Comparison of ENCODE assay signal across 8 mouse cellular contexts in genomic region chr13:12257391-12258380, GRCm38 (mm10). TPM values are rescaled to one million over a fixed set of nuclear protein-coding genes. Genes with fewer than 3 reads are reported as not detected.
A peak's percentile ranks its signal among the peaks of the same experiment; 100 is the strongest.
DNase-seq lines count a peak whose midpoint lies in the region; ATAC-seq lines count a peak whose summit lies in the region.

TSS of gene Mtr (minus strand) at chr13:12258113.

- H3K9me3 ChIP-seq in heart, embryonic 10.5 days, result 0 out of 2 replicates have a peak, but pooled peaks cover 3% of the 10 kb centered on the region
- no peaks in the 10 kb centered on the region for H3K9me3 ChIP-seq in kidney, embryonic 15.5 days (replicated peaks)

- peak within 1 kb of the TSS; percentile 81 for H3K4me3 ChIP-seq in heart, embryonic 10.5 days
- peak within 1 kb of the TSS; percentile 70 for H3K4me3 ChIP-seq in kidney, embryonic 15.5 days (replicated peaks)

- H3K36me3 ChIP-seq in heart, embryonic 10.5 days, result peaks cover 5% of the 10 kb centered on the region; the same call in 1 of the 2 replicates
- H3K36me3 ChIP-seq in kidney, embryonic 15.5 days, result peaks cover 18% of the 10 kb centered on the region

- DNase-seq in B cell, adult 2 months, result peak; percentile 87 to 90
- peak; percentile 98 for DNase-seq in brain, adult 2 months (ENCODE audit: low read depth, low spot score)
- DNase-seq in heart, embryonic 10.5 days (ENCODE audit: low spot score), result peak; percentile 98
- peak; percentile 97 for DNase-seq in liver
- peak; percentile 95 to 96 for DNase-seq in spleen, postnatal 4 days (ENCODE audit: low spot score in 2 of 2)

- H3K27ac ChIP-seq in heart, embryonic 10.5 days, result peak within 1 kb of the TSS; percentile 92
- peak within 1 kb of the TSS; percentile 92 for H3K27ac ChIP-seq in kidney, embryonic 15.5 days

- H3K9ac ChIP-seq in kidney, embryonic 15.5 days, result peak within 1 kb of the TSS; percentile 78

- H3K4me1 ChIP-seq in heart, embryonic 10.5 days, result peaks cover 19% of the 10 kb centered on the region
- peaks cover 15% of the 10 kb centered on the region for H3K4me1 ChIP-seq in kidney, embryonic 15.5 days

- H3K4me2 ChIP-seq in kidney, embryonic 15.5 days, result peak within 1 kb of the TSS; percentile 67

- ATAC-seq in erythroblast, adult 5-6 weeks (replicated peaks; ENCODE audit: low FRiP score, poor library complexity, severe bottlenecking), result peak; percentile 97
- ATAC-seq in kidney, embryonic 15.5 days (replicated peaks; ENCODE audit: low FRiP score), result peak; percentile 100
- peak; percentile 98 for ATAC-seq in monocyte, adult 5-6 weeks (replicated peaks; ENCODE audit: insufficient number of reproducible peaks, low FRiP score, low TSS enrichment, poor library complexity, severe bottlenecking)

- whole genome bisulfite sequencing in heart, embryonic 10.5 days, result under 1% methylated on average over 69 of the region's 69 CpGs
- WGBS in kidney, embryonic 15.5 days, result under 1% methylated on average over 69 of the region's 69 CpGs

- H3K27me3 ChIP-seq in heart, embryonic 10.5 days (ENCODE audit: insufficient read depth, poor library complexity, severe bottlenecking), result no peaks in the 10 kb centered on the region
- H3K27me3 ChIP-seq in kidney, embryonic 15.5 days, result no peaks in the 10 kb centered on the region

RNA-seq across cellular contexts. Expression of gene Mtr, which starts in this region (rescaled TPM):
- 6.3 and 8.6 TPM in 2 replicates for total RNA-seq in erythroblast, adult 5-6 weeks (2015; ENCODE audit: low replicate concordance)
- 13.0 and 15.8 TPM in 2 replicates for total RNA-seq in erythroblast, adult 5-6 weeks (2017; ENCODE audit: low replicate concordance)
- polyA plus RNA-seq in heart, embryonic 10.5 days (2016; fragmentation: Nextera tagmentation; extraction: Ambion mirVana), result 16.5 and 20.9 TPM in 2 replicates
- polyA plus RNA-seq in kidney, embryonic 15.5 days (2015; fragmentation: Nextera tagmentation; extraction: Ambion mirVana), result 13.7 and 15.0 TPM in 2 replicates
- 16.8 to 29.9 TPM (median 18.6 TPM) in 3 replicates for total RNA-seq in monocyte, adult 5-6 weeks (2017)

Comparison
In these comparisons a context has a peak if more than half of its experiments do, and no peak if none do; other contexts are left out.
1. Peak in every context shown above with its lines: DNase-seq, ATAC-seq, H3K4me3 ChIP-seq and H3K27ac ChIP-seq.